Mouse (Mus musculus): ENCODE results near the gene Blm.
"Not testable (repeated sequence)": the region's sequence is repeated elsewhere in the genome, so short reads cannot be mapped to it uniquely, and the experiment has no call there.

Blm gene

DNA sequence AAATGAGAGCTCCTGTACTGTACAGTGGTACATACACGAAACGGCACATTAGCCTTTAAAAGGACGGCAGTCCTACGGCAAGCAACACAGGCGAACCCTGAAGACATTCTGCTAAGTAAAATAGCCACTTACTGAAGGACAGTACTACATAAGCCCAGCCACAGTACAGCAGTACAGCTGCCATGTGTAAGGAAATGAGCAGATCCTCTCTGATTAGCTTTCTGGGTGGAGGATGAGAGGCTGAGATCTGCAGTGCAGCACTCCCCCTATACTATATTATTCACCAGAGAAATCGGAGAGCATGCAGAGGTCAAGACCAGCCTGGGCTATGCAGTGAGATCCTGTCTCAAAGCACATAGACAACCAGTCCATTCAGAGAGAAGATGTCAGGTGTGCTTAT lies 3.8 kb downstream of the Blm start:
- DNase-seq (ENCODE audit: low spot score): no peak

DNA sequence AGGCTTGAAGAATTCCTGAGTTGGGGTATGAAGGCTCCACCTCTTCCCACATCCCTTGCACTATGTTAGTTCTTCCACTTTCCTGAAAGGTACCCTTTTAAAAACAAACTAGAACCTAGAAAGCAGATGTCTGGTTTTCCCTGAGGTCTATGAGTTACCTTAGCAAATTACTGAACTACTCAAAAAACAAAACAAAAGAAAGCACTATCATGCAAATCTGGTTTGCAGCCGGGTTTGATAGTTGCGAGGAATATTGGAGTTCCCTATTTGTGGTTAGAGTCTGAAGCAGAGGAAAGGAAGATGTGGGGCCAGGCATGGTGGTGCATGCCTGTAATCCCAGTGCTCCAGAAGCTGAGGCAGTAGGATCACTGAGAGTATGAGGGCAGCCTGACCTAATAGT lies 4.3 kb downstream of the Blm start:
- DNase-seq (ENCODE audit: low spot score): no peak

DNA sequence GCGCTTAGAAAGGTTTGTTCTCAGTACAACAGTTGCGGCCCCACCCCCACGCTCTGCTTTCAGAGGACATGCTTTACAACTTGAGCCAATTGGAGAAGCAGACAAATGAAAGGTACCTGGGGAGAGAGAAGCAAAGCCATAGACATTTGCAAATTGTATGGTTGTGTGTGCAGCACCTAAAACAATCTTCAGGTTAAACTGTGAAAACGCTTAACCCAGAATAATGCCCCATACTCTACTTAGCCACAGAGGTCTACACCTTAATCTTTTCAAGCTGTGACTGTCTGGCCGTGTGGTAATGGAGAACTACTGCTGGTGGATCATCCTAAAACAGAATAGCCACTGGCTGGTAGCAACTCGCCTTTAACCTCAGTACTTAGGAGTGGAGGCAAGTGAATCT lies 8.2 kb downstream of the Blm start:
- no peak for DNase-seq (ENCODE audit: low spot score)

DNA sequence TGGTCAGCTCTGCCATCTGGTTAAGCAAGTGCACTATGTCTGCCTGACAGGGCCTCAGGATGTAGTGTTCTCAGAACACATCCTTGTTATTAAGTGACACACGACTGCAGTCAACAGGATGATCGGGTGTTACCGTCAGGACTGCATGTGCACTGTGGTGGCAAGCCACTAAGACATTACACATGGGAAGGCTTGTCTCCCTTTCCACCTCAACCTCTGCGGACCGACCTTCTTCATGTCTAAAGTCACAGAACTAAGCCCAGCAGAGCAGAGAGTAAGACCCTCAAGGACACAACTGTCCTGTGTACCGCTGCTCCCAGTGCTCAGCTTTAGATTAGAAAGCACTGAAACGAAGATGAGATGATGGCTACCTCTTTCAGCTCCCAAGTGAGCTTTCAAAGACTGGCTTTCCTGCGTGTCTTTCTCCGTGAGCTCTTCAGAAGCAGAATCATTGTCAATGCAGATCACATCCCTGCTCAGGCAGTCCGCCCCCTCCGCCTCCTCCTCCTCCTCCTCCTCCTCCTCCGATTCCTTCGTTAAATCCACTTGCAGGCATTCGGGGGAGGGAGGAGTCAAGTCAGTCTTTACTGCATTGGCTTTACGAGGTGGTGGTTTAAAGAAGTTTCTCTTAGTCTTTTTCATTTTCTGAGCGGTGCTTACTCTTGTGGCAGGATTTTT lies 22.4 kb downstream of the Blm start:
- no peak for DNase-seq (ENCODE audit: low spot score)

DNA sequence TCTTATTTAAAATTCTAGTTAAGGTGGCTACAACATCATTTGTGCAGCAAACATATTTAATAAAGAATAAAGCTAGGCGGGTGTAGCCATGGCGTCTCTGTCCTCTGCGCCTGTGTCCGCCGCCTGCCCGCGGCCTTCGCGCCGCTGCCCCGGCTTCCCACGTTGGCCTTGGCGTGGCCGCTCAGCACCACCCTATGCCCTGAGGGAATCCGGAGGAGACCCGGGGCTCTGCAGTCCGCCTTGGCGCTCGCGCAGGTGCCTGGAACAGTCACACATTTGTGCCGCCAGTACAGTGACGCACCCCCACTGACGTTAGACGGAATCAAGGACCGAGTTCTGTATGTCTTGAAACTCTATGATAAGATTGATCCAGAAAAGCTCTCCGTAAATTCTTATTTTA lies 27.2 kb downstream of the Blm start:
- not testable (repeated sequence) for DNase-seq (ENCODE audit: low spot score)

DNA sequence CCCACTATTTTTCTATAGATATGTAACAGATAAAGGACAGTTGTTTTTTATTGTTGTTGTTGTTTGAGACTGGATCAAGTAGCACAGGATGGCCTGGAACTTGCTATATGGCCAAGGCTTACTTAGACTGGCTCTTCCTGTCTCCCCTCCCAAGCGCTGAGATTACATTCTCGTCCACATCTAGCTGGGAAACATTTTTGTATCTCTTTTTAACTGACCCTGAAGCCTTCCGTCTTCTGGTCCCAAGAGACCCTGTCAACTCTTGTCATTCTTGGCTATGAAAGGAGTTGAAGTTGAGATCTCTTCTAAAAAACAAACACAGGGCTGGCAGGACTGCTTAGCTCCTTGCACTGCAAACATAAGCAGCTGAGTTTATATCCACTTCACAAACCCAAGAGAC lies 28.9 kb downstream of the Blm start:
- DNase-seq (ENCODE audit: low spot score): no peak

DNA sequence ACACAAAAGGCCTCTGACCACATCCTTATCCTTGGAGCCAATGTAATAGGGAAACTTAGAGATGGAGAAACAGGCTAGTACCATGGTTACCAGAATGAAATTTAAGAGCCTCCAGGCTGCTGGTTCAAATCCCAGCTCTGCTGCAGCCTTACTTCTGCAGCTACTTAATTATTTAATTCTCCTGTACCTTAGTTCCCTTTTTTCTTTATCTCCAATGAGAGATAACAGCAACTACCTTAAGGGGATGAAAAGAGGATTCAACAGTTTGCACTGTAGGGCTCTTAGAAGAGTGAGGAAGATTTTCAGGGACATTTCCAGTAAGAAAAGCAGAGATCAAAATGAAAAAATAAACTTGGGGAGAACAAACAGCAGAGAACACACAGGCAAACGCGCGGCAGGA lies 30.0 kb downstream of the Blm start:
- DNase-seq (ENCODE audit: low spot score): no peak

DNA sequence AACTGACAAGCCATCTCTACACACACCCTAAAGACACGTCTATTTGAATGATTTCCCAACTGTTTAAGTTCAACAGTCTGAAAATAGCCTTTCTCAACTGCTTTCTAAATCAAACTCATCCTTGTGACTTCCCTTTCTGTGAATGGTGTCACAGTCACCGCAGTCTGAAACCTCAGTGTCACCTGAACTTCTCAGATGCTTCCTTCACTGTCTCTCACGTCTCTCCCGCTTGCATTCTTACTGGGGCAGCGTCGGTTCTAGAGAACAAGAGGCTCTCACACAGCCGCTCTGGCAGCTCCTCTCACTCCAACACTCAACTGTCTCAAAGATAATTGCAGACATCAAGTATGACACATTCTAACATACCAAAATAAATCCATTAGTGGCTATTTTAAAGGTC lies 33.9 kb downstream of the Blm start:
- no peak for DNase-seq (ENCODE audit: low spot score)

DNA sequence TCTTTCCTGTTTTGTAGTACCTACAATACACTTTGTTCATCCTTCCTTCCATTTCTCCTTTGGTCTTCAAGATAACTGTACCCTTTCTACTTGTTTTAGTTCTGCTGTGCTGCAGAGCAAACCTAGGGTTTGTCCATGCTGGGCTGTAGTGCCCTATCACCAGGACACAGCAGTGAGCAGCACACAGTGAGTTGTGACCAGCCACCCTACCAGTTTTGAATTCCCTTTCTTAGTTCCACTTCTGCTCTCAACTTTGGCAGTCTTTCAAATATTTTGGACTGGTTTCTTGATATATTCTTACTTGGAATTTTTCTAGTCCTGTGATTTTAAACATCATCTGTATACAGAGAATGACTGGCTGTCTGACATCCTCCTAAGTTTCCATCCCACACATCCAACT lies 34.8 kb downstream of the Blm start:
- no peak for DNase-seq (ENCODE audit: low spot score)

DNA sequence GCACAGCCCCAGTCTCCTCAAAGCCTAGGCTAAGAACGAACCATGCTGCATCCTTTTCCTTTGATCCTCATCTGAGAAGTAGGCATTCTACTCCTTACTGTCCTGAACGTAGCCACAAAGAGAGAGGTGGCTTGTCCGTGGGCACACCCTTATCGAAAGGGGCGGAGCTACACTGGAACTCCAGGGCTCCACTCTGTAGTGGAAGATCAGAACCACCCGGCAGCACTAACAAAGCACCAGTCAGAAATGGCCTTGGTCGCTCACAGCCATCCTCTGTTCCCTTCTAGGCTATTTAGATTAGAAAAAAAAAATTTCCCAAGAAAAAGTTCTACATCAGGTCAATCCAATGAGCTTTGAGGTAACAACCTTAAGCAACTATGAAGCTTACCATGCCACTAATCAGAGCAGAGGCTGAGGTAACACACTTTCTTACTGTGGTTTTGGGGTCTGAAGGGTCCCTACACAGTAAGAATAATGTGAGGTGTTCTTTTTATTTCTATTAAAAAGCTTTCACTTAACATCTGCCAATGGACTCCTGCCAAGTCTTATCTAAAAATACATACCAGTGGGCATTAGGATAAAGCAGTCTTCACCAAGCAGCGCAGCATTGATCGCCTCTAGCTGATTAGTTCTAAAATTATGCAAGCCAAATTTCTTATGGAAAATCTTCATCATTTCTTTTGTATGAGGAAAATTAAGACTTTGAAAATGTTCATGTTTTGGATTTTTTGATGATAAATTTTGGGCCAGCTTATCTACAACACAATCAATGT lies 35.5 kb downstream of the Blm start:
- peak; percentile 76 for DNase-seq (ENCODE audit: low spot score)

DNA sequence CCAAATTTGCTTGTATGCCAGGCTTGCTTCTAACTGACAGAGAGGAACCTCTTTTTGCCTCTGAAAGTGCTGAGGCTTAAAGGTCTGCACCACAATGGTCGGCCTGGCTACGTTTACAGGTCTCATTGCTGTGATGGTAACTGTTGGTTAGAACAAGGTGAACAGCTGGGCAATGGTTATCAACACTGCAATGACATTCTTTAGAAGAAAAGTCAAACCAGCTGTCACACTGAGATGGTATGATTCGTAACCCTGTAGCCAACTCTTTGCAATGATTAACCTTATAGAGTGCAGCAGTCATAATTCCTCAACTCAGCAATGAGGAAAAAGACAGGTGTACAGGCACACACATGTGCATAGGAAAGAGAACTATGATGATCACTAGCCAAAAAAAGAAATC lies 38.3 kb downstream of the Blm start:
- DNase-seq (ENCODE audit: low spot score): no peak

DNA sequence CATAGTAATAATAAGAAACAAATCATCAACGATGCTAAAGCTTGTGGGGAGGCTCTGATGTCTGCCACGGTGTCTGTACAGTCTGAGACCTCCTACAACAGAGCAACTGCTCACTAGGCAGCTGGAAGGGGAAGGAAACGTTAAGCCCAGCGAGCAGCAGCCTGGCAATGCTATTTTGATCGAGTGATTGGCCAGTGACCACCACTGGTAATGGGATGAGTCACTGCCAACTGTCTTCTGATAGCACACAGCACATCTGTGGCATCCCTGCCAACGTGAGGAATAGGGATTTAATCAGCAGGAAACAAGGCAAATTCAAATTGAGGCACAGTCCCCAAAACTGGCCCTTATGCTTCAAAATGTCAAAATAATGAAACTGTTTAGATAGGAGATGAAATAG lies 39.7 kb downstream of the Blm start:
- no peak for DNase-seq (ENCODE audit: low spot score)

DNA sequence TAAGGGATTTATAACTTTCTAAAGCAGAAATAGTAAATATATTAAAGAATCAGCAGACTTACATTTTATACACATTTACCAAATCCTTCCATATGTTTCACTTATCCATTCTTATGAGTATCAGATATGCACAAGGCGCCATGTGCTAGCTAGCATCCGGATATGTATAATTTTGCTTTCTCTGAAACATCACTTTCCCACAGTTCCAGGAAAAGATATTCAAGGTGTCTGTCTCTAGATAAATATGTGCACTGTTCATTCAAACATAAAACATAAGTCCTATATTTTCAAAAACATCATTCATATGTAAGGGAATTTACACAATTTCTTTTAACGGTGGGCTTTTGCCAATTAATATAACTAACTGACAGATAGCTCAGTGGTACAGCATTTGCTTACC lies 42.9 kb downstream of the Blm start:
- DNase-seq (ENCODE audit: low spot score): no peak

DNA sequence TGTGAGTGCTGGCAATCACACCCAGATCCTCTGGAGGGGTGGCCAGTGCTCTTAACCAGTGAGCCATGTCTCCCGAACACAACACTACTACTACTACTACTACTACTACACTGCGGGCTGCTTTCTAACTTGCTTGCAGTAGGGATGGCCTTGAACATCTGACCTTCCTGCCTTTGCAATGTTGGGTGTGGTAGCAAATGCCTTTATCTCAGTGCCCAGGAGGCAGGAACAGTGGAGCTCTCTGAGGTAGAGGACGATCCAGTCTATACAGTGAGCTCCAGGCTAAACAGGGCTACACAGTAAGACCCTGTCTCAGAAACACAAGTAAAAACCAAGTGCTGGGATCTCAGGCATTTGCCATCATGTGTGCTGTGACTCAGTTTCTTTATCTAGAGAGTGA lies 43.8 kb downstream of the Blm start:
- no peak for DNase-seq (ENCODE audit: low spot score)

DNA sequence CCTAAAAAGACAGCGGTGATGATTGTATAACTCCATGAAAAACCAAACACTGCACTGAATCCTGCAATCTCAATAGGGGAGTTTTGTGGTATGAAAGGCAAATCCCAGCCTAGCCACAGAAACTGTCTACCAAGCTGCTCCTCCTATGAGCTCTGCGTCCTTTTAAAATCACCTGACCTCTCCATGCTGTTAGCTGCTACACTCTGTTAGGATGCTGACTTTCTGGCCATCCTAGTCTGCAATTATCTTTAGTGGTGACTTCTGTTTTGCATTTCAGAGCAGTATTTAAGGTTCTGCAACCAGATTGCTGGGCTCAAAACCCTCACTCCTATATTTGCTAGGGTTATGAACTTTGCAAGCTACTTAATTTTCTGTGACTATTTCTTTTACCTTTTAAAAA lies 44.6 kb downstream of the Blm start:
- DNase-seq (ENCODE audit: low spot score): no peak

DNA sequence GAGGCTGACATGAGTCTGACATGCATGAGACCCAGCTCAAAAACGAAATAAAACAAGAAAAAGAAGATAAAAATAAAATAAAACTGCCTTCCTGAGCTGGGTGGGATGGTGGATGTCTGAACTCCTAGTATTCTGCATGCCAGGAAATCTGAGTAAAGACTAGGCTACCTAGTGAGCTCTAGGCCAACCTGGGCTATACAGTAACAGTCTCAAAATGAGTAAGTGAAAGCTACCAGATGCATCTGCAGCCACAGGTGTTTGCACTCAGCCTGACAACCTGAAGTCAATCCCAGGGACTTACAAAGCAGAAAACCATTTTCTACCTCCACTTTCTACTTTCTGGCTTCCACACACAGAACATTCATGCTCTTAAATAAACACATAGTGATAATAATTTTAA lies 45.5 kb downstream of the Blm start:
- no peak for DNase-seq (ENCODE audit: low spot score)

DNA sequence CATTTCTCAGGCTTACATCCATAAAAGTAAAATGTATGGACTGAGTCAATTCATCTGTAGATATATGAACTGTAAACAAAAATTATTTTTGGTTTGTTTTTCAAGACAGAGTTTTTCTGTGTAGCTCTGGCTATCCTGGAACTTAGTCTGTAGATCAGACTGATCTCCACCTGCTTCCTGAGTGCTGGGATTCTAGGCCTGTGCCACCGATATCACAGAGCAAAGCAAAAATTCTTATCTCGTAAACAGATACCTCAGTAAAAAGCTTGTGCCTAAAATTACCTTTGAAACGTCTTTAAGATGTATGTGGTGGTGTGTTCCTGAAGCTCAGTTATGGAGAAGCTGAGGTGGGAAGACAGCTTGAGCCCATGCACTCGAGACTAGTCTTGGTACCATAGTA lies 47.7 kb downstream of the Blm start:
- DNase-seq (ENCODE audit: low spot score): no peak

DNA sequence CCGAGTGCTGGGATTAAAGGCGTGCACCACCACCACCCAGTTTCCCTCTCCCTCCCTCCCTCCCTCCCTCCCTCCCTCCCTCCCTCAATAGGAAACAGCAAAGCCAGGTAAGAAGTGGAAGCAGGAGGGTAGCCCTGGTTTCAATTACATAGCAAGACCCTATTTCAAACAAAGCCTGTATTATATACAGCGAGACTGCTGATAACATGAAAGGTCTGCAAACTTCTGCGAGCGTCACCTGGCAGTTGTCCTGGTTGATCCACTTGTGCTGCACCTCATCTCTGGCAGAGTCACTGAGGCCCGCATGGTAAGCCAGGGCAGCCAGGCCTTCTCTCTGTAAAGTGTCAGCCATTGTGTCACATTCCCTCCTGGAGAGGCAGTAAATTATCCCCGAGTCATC lies 54.8 kb downstream of the Blm start:
- no peak for DNase-seq (ENCODE audit: low spot score)

DNA sequence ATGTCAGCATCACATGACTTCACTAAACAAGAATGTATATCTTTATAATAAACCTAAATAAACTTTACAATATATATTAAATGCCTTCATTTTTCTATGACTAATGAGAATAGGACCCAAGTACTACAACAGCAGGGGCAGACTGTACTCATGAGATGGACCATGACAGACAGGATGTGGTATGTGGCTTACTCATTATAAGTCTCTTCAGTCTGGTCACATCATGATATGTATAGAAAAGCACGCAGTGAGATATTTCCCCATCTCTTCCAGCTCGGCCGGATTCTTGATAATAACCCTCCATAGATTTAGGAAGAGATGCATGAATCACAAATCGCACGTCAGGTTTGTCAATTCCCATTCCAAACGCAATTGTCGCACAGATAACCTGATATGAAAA lies 61.1 kb downstream of the Blm start:
- no peak for DNase-seq (ENCODE audit: low spot score)

DNA sequence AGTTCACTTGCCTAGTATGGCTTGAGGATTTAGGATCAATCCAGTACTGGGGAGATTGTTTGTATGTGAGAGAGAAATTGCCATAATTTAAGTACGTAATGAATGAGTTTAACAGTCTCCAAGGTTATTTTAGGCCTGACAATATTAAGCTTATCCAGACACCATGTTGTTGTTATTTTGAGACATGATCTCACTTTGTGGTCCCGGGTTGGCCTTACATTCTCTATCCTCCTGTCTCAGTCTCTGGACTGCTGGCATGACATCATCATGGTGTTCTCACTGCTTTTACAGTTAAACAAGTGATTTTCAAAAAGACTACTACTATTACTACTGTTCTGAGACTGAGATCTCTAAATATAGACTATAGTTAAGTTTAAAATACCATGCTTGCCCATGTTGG lies 66.1 kb downstream of the Blm start:
- DNase-seq (ENCODE audit: low spot score): no peak

DNA sequence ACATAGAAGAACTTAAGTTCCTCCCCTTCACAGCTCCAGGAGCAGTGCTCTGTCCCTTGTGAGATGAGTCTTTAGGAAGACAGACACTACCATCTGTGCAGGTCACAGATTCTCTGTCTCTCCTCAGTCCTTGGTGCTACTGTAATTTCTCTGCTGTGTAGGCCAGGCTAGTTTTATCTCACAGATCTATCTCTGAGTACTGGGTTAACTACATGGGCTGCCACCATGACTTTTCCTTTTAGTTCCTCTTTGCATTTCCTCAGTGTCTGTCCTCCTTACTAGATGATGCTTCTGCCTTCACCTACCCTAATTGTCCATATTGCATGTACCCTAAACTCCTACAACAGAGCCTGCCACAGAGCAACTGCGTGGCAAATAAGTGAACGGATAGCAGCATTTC lies 67.6 kb downstream of the Blm start:
- no peak for DNase-seq (ENCODE audit: low spot score)

DNA sequence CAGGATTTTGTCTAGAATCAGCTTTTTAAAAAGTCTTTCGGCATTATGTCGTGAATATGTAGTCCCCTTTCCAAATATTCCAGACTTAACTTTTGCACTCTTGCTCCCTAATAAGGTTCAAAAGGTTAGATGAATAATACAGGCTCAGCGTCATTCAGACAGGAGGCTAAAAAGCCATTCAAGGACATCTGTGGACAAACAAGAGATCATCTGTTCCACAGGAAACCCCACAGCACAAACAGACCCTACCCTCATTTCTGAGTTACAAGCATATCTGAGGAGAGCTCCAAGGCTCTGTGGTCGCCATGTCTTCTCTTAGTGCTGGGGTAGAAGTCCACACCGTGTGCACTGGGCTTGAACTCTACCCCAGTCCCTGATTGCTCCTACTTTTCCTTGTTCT lies 70.1 kb downstream of the Blm start:
- no peak for DNase-seq (ENCODE audit: low spot score)

DNA sequence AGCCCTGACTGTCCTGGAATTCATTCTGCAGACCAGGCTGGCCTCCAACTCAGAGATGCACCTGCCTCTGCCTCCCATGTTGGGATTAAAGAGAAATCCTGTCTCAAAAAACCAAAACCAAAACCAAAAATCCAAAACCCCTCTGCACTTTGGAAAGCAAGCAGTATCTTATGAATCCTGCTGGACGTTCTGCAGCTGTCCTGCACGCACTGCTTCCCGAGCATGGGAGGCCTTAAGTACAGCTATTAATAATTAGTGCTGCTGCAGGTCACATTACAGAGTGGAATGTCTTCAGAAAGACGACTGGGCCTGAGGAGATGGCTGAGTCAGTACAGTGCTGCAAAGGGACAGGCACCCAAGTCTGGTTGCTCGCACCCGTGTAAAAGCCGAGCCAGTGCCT lies 73.0 kb downstream of the Blm start:
- DNase-seq (ENCODE audit: low spot score): no peak

DNA sequence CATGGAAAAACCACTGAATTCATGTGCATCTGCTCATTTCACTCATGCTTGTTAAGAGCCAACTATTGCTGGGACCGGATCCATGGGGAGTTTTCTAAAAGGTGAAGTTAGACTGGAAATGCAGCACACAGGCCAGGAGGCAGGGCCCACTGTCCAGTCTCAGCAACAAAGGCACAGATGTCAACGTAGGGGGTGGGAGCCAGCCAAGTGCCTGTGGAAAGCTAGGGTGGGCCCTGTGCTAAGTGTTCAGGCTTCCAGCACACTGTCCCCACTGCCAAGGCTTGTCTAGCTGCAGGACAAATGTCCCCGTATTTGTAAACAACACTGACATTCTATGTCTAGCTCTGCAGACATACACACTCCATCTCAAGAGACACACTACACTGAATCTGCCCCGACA lies 74.0 kb downstream of the Blm start:
- no peak for DNase-seq (ENCODE audit: low spot score)
